Mouse (Mus musculus) cerebral cortex, adult 2 months (tissue): ENCODE measurements around the gene Tctex1d4.

Experiments used
- WGBS: fragments of 180-500 bp; shearing (Covaris S2); methylation state at CpG from one replicate; pipeline ENCODE4 v1.1.7; 2018; 5-methylcytosine and 5-hydroxymethylcytosine counted together

Tctex1d4 gene

DNA sequence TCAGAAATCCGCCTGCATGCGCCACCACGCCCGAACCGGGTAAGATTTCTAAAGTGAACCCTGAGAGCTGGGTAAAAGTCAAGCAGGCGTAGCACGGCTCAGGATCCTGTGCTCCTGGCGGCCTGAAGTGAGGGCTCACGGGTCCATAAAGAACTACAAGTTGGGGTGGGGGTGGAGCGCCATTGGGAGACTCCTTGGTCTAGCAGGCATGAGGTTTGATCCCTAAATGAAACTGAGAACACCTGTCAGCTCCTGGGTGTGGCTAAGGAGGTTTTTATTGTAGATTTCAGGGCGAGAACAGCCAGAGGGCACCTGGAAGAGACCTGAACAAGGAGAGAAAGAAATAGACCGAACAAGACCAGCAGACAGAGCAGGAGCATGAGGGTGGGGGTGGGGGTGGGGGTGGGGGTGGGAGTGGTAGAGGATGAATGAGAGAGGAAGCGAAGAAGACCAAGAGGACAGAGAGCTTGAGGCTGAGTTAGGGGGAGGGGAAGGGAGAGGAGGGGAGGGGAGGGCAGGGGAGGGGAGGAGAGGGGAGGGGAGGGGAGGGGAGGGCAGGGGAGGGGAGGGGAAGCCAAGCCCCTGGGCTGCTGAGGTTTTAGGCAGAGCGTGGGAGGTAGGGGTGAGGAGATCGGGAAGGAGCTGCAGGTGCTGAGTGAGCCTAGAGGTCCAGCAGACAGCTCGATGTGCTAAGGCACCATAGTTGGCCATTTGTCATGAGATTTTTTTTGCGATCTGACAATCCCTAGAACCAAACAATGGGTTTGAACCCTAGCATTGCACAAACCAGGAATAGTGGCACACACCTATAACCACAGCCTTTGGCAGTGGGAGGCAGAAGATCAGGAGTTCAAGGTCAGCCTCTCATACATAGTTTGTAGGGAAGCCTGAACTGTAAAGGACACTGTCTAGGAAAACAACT is 12.0 kb downstream of the Tctex1d4 start:
- 79% methylated on average over 16 of the region's 17 CpGs for WGBS

GRCm38 (mm10) chr4:117139217-117139612 is 12.6 kb downstream of the Tctex1d4 start:
- 5% methylated on average over 2 of the region's 2 CpGs for WGBS

DNA sequence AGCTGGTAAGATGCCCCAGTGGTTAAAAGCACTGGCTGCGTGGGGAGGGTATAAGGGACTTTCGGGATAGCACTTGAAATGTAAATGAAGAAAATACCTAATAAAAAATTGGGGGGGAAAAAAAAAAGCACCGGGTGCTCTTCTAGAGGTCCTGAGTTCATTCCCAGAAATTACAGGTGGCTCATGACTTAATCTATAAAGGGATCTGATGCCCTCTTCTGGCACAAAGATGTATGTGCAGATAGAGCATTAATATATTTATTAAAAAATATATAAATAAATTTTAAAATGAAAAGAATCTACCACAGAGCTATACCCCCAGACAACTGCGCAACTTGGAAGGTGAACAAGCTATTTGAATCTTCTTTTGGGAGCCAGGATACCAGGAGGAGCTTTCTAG is 14.0 kb downstream of the Tctex1d4 start:
- WGBS = 35% methylated on average over 4 of the region's 4 CpGs

GRCm38 (mm10) chr4:117143023-117143422 is 16.4 kb downstream of the Tctex1d4 start:
- WGBS = 84% methylated on average over 7 of the region's 7 CpGs

GRCm38 (mm10) chr4:117145248-117145647 is 18.7 kb downstream of the Tctex1d4 start:
- 94% methylated on average over 13 of the region's 13 CpGs for WGBS

DNA sequence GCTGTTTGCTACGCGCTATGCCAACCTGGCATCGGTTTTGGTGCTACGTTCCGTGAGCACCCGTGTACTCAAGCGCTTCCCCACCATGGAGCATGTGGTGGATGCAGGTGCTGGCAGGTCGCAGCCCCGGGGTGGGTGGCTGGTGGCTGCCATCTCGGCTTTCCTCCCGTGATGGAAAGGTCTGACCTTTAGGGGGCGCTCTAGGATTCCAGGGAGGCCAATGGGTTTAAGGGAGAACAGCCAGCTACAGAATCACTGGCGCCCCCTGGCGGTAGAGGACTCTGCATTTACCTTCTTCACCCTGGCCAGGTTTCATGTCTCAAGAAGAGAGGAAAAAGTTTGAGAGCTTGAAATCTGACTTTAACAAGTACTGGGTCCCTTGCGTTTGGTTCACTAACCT is 19.6 kb downstream of the Tctex1d4 start:
- WGBS = 31% methylated on average over 15 of the region's 15 CpGs

DNA sequence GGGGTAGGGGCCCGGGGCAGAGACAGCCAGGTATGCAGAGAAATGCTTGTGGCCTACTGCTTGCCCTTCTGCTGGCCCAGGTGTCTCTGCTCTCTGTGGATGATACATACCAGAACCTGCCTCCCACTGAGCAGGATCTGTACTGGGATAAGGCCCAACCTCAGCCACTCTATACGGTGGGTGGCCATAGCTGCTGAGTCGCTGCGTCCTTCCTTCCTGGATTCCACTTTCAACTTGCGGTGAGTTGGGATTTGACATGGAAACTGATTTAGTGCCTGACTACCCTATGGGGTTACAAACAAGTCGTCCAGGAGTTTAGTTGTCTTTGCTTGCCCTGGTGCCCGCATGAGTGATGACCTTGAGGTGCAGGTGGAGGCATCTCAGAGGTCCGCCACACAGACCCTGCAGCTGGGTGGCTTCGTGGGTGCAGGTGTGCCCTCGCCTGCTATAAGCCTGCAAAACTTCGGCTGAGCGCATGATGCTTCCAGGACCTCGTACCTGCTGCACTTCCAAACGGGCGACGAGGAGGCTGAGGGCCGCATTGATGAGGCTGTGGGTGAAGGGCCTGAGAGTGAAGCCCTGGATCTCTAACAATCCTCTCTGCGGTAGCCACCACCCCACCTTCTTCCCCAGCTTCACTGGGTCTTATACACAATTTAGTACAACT is 21.6 kb downstream of the Tctex1d4 start:
- WGBS = 88% methylated on average over 18 of the region's 18 CpGs

- 69% methylated on average over 24 of the region's 24 CpGs for WGBS
These were observed 22.2 kb downstream of the Tctex1d4 start for GRCm38 (mm10) chr4:117148815-117149214.

DNA sequence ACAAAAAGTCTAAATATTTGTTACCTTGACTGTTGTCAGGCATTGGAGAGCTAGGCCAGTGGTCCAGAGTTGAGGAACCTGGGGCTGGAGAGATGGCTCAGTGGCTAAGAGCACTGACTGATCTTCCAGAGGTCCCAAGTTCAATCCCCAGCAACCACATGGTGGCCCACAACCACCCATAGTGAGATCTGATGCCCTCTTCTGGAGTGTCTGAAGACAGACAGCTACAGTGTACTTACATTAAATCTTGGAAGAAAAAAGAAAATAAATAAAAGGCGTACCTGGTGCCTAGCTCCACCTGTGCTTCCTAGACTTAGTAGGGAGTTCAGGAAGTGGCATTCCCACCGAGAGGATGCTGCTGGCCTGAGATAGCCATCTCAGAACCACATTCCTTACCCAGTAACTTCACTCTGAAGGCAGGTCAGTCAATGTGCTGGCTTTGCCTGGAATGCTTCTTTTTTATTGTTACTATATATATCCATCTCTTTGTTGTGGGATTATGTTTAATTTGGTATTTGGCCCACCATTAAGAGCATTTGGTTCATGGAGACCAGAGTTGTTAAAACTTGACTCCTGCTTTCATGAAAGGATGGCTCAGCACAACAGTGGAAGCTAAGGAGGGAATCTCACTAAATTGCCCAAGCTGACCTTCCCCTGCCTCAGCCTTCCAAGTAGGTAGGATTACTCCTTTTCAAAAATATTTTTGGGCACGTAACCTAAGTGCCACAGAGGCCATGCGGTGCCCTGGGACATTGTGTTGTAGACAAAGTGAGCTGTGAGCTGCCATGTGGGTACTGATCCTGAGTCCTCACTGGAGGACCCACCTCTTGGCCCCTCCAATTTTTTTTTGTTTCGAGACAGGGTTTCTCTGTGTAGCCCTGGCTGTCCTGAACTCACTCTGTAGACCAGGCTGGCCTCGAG is 23.0 kb downstream of the Tctex1d4 start:
- WGBS = 79% methylated on average over 6 of the region's 6 CpGs

DNA sequence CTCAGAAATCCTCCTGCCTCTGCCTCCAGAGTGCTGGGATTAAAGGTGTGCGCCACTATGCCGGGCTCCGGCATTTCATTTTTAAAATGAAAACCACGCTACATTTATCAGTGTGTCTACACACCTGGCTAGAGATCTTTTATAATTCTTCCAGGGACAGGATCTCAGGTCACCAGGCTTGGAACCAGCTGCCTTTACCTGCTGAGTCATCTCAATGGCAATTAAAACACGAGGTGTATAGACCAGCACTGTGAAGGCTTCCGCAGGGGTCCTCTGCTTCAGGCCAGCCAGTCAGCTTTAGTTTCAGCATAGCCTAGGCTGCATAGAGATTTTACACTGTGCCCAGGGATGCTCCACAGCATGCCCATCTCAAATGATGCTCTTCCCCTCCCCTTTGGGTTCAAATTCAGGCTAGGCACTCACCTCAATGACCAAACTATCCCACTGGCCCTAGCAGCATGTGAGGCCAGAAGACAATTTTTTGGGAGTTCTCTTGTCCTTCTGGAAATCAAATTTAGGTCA is 23.7 kb downstream of the Tctex1d4 start:
- 85% methylated on average over 6 of the region's 6 CpGs for WGBS

DNA sequence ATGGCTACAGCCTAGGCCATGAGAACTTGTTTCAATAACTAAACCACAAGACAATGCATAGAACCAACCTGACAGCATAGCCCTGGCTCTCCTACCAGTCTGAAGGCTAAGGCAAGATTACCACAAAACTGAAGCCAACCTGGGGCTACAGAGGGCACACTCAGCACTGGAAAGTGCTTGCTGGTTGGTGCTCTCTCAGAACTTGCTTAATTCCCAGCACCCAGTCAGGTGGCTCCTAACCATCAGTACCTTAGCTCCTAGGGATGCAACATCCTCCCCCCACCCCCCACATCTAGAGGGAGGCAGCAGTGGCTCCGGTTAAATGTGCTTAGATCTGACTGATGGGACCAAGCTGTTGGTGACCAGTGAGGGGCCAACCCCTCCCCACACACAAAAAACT is 24.8 kb downstream of the Tctex1d4 start:
- 70% methylated on average over 1 of the region's 1 CpGs for WGBS

GRCm38 (mm10) chr4:117152714-117153113 is 26.1 kb downstream of the Tctex1d4 start:
- 75% methylated on average over 5 of the region's 5 CpGs for WGBS

GRCm38 (mm10) chr4:117155020-117155791 is 28.6 kb downstream of the Tctex1d4 start:
- 1% methylated on average over 44 of the region's 44 CpGs for WGBS

- under 1% methylated on average over 52 of the region's 52 CpGs for WGBS
These were observed 29.3 kb downstream of the Tctex1d4 start, which contains the start of gene Rps8 for GRCm38 (mm10) chr4:117155792-117156355. TSS of gene Rps8 (minus strand) at chr4:117156243.

- 26% methylated on average over 6 of the region's 6 CpGs for WGBS
These were observed 29.8 kb downstream of the Tctex1d4 start for GRCm38 (mm10) chr4:117156372-117156771.

DNA sequence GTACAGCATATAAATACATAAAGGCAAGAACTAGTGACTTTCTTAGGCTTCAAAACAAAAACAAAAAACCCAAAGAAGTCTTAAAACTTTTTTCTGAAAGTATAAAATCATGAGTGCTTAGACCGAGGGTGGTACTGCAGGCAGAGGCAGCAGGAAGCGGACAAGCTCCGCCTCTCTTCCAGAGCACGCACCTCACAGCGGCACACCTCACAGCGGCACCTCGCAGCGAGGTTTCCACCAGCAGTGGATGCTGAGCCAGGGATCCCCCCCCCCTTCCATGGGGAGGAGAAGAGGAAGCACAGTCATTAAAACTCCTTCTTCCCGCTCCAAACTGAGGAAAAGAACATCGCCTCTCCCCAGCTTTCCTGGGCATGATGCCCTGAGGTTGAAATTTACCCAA is 33.1 kb downstream of the Tctex1d4 start:
- WGBS = 73% methylated on average over 10 of the region's 10 CpGs

- 74% methylated on average over 4 of the region's 4 CpGs for WGBS
These were observed 34.6 kb downstream of the Tctex1d4 start for GRCm38 (mm10) chr4:117161183-117161582.

GRCm38 (mm10) chr4:117169936-117170335 is 43.3 kb downstream of the Tctex1d4 start:
- 89% methylated on average over 5 of the region's 5 CpGs for WGBS
